Mouse (Mus musculus): ENCODE measurements around the gene Tlr5. TPM values are rescaled to one million over a fixed set of nuclear protein-coding genes. Genes with fewer than 3 reads are reported as not detected.

The Tlr5 gene
- polyA plus RNA-seq, 2 experiments = 2.5 to 4.4 TPM

- peaks cover 12% of the 10 kb centered on the region for H3K4me1 ChIP-seq (ENCODE audit: control insufficient read depth, insufficient read depth, low read length)
- no peak overlapping the region for H3K4me2 ChIP-seq (replicated peaks; ENCODE audit: low read depth, low read length, severe bottlenecking)
- no peaks in the 10 kb centered on the region for H3K9me3 ChIP-seq (ENCODE audit: control insufficient read depth, low read length)
- no peaks in the 10 kb centered on the region for H3K36me3 ChIP-seq (ENCODE audit: control insufficient read depth, insufficient read depth, low read length)
- WGBS = 58% methylated on average over 2 of the region's 2 CpGs
- H3K4me3 ChIP-seq (replicated peaks; ENCODE audit: low read length) = no peak overlapping the region
- no peak overlapping the region for H3K27ac ChIP-seq (replicated peaks; ENCODE audit: low read depth, low read length)
- no peak for DNase-seq (ENCODE audit: low spot score)
- TF ChIP-seq POLR2A (IDR thresholded peaks at IDR 0.05; ENCODE audit: borderline replicate concordance, extremely low read depth, insufficient read depth, insufficient read length) = no peak
- H3K9ac ChIP-seq (ENCODE audit: low read depth, low read length, severe bottlenecking) = no peak overlapping the region
- no peaks in the 10 kb centered on the region for H3K27me3 ChIP-seq (ENCODE audit: control insufficient read depth, insufficient read depth, low read length)
- no peak for ATAC-seq (ENCODE audit: low FRiP score, low read depth)
These were observed 42.0 kb upstream of the Tlr5 start for GRCm38 (mm10) chr1:182912591-182912990.

- ATAC-seq (ENCODE audit: low FRiP score, low read depth) = no peak
- no peak for DNase-seq (ENCODE audit: low spot score)
- Histone ChIP-seq H3K9me3 (ENCODE audit: control insufficient read depth, low read length) (no peaks in the 10 kb centered on the region), H3K4me3 (replicated peaks; ENCODE audit: low read length) (no peak overlapping the region), H3K27me3 (ENCODE audit: control insufficient read depth, insufficient read depth, low read length) (no peaks in the 10 kb centered on the region), H3K4me2 (replicated peaks; ENCODE audit: low read depth, low read length, severe bottlenecking) (no peak overlapping the region), H3K27ac (replicated peaks; ENCODE audit: low read depth, low read length) (no peak overlapping the region), H3K9ac (ENCODE audit: low read depth, low read length, severe bottlenecking) (no peak overlapping the region), H3K36me3 (ENCODE audit: control insufficient read depth, insufficient read depth, low read length) (no peaks in the 10 kb centered on the region), H3K4me1 (ENCODE audit: control insufficient read depth, insufficient read depth, low read length) (no peaks in the 10 kb centered on the region)
- TF ChIP-seq POLR2A (IDR thresholded peaks at IDR 0.05; ENCODE audit: borderline replicate concordance, extremely low read depth, insufficient read depth, insufficient read length) = no peak
- WGBS = 83% methylated on average over 4 of the region's 4 CpGs
These were observed 40.3 kb upstream of the Tlr5 start for GRCm38 (mm10) chr1:182914121-182914908.

GRCm38 (mm10) chr1:182916166-182916565 lies 38.4 kb upstream of the Tlr5 start:
- Histone ChIP-seq H3K9me3 (ENCODE audit: control insufficient read depth, low read length) (no peaks in the 10 kb centered on the region), H3K27me3 (ENCODE audit: control insufficient read depth, insufficient read depth, low read length) (no peaks in the 10 kb centered on the region), H3K4me1 (ENCODE audit: control insufficient read depth, insufficient read depth, low read length) (no peaks in the 10 kb centered on the region), H3K9ac (ENCODE audit: low read depth, low read length, severe bottlenecking) (no peak overlapping the region), H3K36me3 (ENCODE audit: control insufficient read depth, insufficient read depth, low read length) (no peaks in the 10 kb centered on the region), H3K4me2 (replicated peaks; ENCODE audit: low read depth, low read length, severe bottlenecking) (no peak overlapping the region), H3K27ac (replicated peaks; ENCODE audit: low read depth, low read length) (no peak overlapping the region), H3K4me3 (replicated peaks; ENCODE audit: low read length) (no peak overlapping the region)
- ATAC-seq (ENCODE audit: low FRiP score, low read depth) = no peak
- no peak for TF ChIP-seq POLR2A (IDR thresholded peaks at IDR 0.05; ENCODE audit: borderline replicate concordance, extremely low read depth, insufficient read depth, insufficient read length)
- DNase-seq (ENCODE audit: low spot score) = no peak
- 93% methylated on average over 5 of the region's 5 CpGs for WGBS

GRCm38 (mm10) chr1:182918718-182919346 lies 35.8 kb upstream of the Tlr5 start:
- no peak overlapping the region for H3K4me2 ChIP-seq (replicated peaks; ENCODE audit: low read depth, low read length, severe bottlenecking)
- no peak for TF ChIP-seq POLR2A (IDR thresholded peaks at IDR 0.05; ENCODE audit: borderline replicate concordance, extremely low read depth, insufficient read depth, insufficient read length)
- H3K27ac ChIP-seq (replicated peaks; ENCODE audit: low read depth, low read length) = no peak overlapping the region
- ATAC-seq (ENCODE audit: low FRiP score, low read depth) (no peak), DNase-seq (ENCODE audit: low spot score) (no peak)
- H3K9ac ChIP-seq (ENCODE audit: low read depth, low read length, severe bottlenecking) = no peak overlapping the region
- H3K4me1 ChIP-seq (ENCODE audit: control insufficient read depth, insufficient read depth, low read length) = no peaks in the 10 kb centered on the region
- 55% methylated on average over 8 of the region's 8 CpGs for WGBS
- no peak overlapping the region for H3K4me3 ChIP-seq (replicated peaks; ENCODE audit: low read length)
- H3K27me3 ChIP-seq (ENCODE audit: control insufficient read depth, insufficient read depth, low read length) = no peaks in the 10 kb centered on the region
- H3K36me3 ChIP-seq (ENCODE audit: control insufficient read depth, insufficient read depth, low read length) = no peaks in the 10 kb centered on the region
- no peaks in the 10 kb centered on the region for H3K9me3 ChIP-seq (ENCODE audit: control insufficient read depth, low read length)

GRCm38 (mm10) chr1:182922824-182923223 lies 31.8 kb upstream of the Tlr5 start:
- Histone ChIP-seq H3K27ac (replicated peaks; ENCODE audit: low read depth, low read length) (no peak overlapping the region), H3K4me2 (replicated peaks; ENCODE audit: low read depth, low read length, severe bottlenecking) (no peak overlapping the region), H3K27me3 (ENCODE audit: control insufficient read depth, insufficient read depth, low read length) (no peaks in the 10 kb centered on the region), H3K4me3 (replicated peaks; ENCODE audit: low read length) (no peak overlapping the region), H3K9me3 (ENCODE audit: control insufficient read depth, low read length) (no peaks in the 10 kb centered on the region), H3K9ac (ENCODE audit: low read depth, low read length, severe bottlenecking) (no peak overlapping the region), H3K4me1 (ENCODE audit: control insufficient read depth, insufficient read depth, low read length) (no peaks in the 10 kb centered on the region), H3K36me3 (ENCODE audit: control insufficient read depth, insufficient read depth, low read length) (no peaks in the 10 kb centered on the region)
- WGBS = 72% methylated on average over 4 of the region's 4 CpGs
- TF ChIP-seq POLR2A (IDR thresholded peaks at IDR 0.05; ENCODE audit: borderline replicate concordance, extremely low read depth, insufficient read depth, insufficient read length) = no peak
- no peak for ATAC-seq (ENCODE audit: low FRiP score, low read depth)
- no peak for DNase-seq (ENCODE audit: low spot score)

Measured in limb, embryonic 14.5 days (tissue).